Mouse (Mus musculus): ENCODE measurements around the gene Wdcp. TPM values are rescaled to one million over a fixed set of nuclear protein-coding genes. Genes with fewer than 3 reads are reported as not detected.
"Not testable (repeated sequence)": the region's sequence is repeated elsewhere in the genome, so short reads cannot be mapped to it uniquely, and the experiment has no call there.

Wdcp gene
- 16.4 and 17.5 TPM in 2 replicates for polyA plus RNA-seq (2014; fragmentation: Nextera tagmentation; extraction: Ambion mirVana)

DNA sequence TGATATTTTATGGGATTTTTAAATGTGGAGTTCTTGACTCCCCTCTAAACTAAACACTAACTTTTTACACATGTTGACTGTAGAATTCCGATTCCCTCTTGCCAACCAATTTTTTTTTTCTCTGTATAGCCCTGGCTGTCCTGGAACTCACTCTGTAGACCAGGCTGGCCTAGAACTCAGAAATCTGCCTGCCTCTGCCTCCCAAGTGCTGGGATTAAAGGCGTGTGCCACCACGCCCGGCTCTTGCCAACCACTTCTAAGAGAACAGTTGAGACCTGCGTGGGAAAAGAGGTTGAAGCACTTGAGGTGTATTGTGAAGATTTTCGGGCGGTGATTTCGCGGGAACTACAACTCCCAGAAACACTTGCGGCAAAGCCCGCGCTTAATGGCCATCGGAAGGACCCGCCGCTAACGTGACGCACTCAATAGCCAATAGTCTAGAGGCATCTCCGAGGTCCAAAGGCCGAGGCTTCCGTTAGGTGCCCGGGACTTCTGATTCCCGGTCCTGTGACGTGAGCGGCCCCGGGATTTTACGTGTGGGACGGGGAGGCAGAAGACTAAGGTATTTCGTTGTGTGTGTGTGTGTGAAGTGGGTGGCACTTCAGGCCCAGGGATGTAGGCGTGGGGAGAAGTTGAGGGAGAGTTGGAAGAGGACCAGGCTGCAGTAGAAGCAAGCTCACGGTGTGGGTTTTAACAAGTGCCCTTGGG, at the start of gene Wdcp:
Gene Wdcp (plus strand): TSS at position 414 of the 708 bp plus-strand sequence.
- Histone ChIP-seq H3K27me3 (ENCODE audit: insufficient read depth, low read length) (0 out of 2 replicates have a peak, but pooled peaks cover 5% of the 10 kb centered on the region), H3K4me1 (ENCODE audit: insufficient read depth) (0 out of 2 replicates have a peak, but pooled peaks cover 7% of the 10 kb centered on the region), H3K9ac (peak within 1 kb of the TSS; percentile 65), H3K4me2 (peak within 1 kb of the TSS; percentile 95), H3K9me3 (ENCODE audit: low read depth, low read length) (no peaks in the 10 kb centered on the region), H3K27ac (ENCODE audit: low read depth) (peak within 1 kb of the TSS; percentile 69), H3K4me3 (ENCODE audit: low read depth, low read length) (peak within 1 kb of the TSS; percentile 64), H3K36me3 (ENCODE audit: insufficient read depth) (no peaks in the 10 kb centered on the region)
- no peak for TF ChIP-seq CTCF (IDR thresholded peaks at IDR 0.05; ENCODE audit: low read depth)
- peak; percentile 91 for ATAC-seq (ENCODE audit: insufficient read depth)
- under 1% methylated on average over 30 of the region's 30 CpGs for WGBS
- peak; percentile 97 for DNase-seq

- Histone ChIP-seq H3K9me3 (ENCODE audit: low read depth, low read length) (no peaks in the 10 kb centered on the region), H3K4me3 (ENCODE audit: low read depth, low read length) (no peak overlapping the region), H3K4me2 (no peak overlapping the region), H3K9ac (no peak overlapping the region), H3K27me3 (ENCODE audit: insufficient read depth, low read length) (no peaks in the 10 kb centered on the region), H3K27ac (ENCODE audit: low read depth) (no peak overlapping the region), H3K4me1 (ENCODE audit: insufficient read depth) (no peaks in the 10 kb centered on the region), H3K36me3 (ENCODE audit: insufficient read depth) (no peaks in the 10 kb centered on the region)
- TF ChIP-seq CTCF (IDR thresholded peaks at IDR 0.05; ENCODE audit: low read depth): peak; percentile 45
- 90% methylated on average over 1 of the region's 1 CpGs for WGBS
- DNase-seq: peak; percentile 21
- ATAC-seq (ENCODE audit: insufficient read depth): no peak
These were observed 49.4 kb upstream of the Wdcp start for GRCm38 (mm10) chr12:4793718-4794117.

GRCm38 (mm10) chr12:4797471-4797870, 45.6 kb upstream of the Wdcp start:
- DNase-seq: not testable (repeated sequence)
- WGBS: 60% methylated on average over 6 of the region's 6 CpGs

DNA sequence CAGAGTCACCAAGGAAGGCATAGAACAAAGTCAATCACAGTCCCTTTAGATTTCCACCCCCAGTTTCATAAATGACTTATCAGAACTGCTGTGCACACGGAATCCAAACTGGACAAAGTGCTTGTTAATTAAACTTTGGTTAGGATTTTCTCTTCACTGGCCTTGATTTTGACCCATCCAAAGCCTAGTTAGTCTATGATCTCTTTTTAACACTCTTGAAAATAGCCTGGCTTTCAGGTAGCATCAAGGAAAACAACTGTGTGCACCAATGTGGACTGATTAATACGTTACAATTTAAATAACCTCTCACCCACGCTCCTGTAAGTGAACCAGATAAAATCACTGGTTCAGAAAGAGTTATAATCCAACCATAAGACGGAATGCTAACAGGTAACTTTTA, 32.1 kb upstream of the Wdcp start:
- H3K4me1 ChIP-seq (ENCODE audit: insufficient read depth): no peaks in the 10 kb centered on the region
- no peak for TF ChIP-seq CTCF (IDR thresholded peaks at IDR 0.05; ENCODE audit: low read depth)
- no peaks in the 10 kb centered on the region for H3K36me3 ChIP-seq (ENCODE audit: insufficient read depth)
- H3K9me3 ChIP-seq (ENCODE audit: low read depth, low read length): no peaks in the 10 kb centered on the region
- H3K9ac ChIP-seq: no peak overlapping the region
- no peak overlapping the region for H3K27ac ChIP-seq (ENCODE audit: low read depth)
- H3K4me2 ChIP-seq: no peak overlapping the region
- WGBS: 70% methylated on average over 4 of the region's 4 CpGs
- DNase-seq (no peak), ATAC-seq (ENCODE audit: insufficient read depth) (no peak)
- H3K27me3 ChIP-seq (ENCODE audit: insufficient read depth, low read length): no peaks in the 10 kb centered on the region
- no peak overlapping the region for H3K4me3 ChIP-seq (ENCODE audit: low read depth, low read length)

More at GRCm38 (mm10) chr12:4797471-4797870, 45.6 kb upstream of the Wdcp start:
- H3K4me3 ChIP-seq (ENCODE audit: low read depth, low read length); H3K9me3 ChIP-seq (ENCODE audit: low read depth, low read length); H3K4me1 ChIP-seq (ENCODE audit: insufficient read depth); H3K4me2 ChIP-seq; ATAC-seq (ENCODE audit: insufficient read depth); H3K9ac ChIP-seq; H3K27me3 ChIP-seq (ENCODE audit: insufficient read depth, low read length); H3K36me3 ChIP-seq (ENCODE audit: insufficient read depth); H3K27ac ChIP-seq (ENCODE audit: low read depth): not testable (repeated sequence)

DNA sequence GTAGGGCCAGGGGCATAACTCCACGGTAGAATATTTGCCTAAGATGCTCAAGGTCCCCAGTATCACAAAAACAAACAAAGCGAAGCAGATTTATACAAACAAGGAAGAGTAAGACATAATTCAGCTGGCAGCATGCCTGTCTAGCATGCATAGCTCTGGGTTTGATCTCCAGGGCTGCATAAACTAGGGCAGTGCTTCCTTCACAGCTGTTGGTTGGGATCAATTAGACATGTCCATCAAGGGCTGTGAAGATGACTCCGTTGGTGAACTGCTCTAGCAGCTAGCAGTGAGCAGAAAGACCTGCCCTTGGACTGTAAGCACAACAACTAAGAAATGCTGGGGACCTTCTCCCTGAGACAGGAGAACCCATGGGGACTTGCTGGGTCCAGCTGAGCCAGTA, 31.4 kb upstream of the Wdcp start:
- Histone ChIP-seq H3K9me3 (ENCODE audit: low read depth, low read length) (no peaks in the 10 kb centered on the region), H3K4me2 (no peak overlapping the region), H3K27ac (ENCODE audit: low read depth) (no peak overlapping the region), H3K4me3 (ENCODE audit: low read depth, low read length) (no peak overlapping the region), H3K4me1 (ENCODE audit: insufficient read depth) (no peaks in the 10 kb centered on the region), H3K9ac (no peak overlapping the region), H3K27me3 (ENCODE audit: insufficient read depth, low read length) (no peaks in the 10 kb centered on the region), H3K36me3 (ENCODE audit: insufficient read depth) (no peaks in the 10 kb centered on the region)
- WGBS: 17% methylated on average over 3 of the region's 3 CpGs
- ATAC-seq (ENCODE audit: insufficient read depth) (no peak), DNase-seq (peak; percentile 18)
- TF ChIP-seq CTCF (IDR thresholded peaks at IDR 0.05; ENCODE audit: low read depth): no peak

GRCm38 (mm10) chr12:4813636-4814035, 29.5 kb upstream of the Wdcp start:
- Histone ChIP-seq H3K9me3 (ENCODE audit: low read depth, low read length) (no peaks in the 10 kb centered on the region), H3K27me3 (ENCODE audit: insufficient read depth, low read length) (no peaks in the 10 kb centered on the region)
- peak; percentile 47 for DNase-seq

DNA sequence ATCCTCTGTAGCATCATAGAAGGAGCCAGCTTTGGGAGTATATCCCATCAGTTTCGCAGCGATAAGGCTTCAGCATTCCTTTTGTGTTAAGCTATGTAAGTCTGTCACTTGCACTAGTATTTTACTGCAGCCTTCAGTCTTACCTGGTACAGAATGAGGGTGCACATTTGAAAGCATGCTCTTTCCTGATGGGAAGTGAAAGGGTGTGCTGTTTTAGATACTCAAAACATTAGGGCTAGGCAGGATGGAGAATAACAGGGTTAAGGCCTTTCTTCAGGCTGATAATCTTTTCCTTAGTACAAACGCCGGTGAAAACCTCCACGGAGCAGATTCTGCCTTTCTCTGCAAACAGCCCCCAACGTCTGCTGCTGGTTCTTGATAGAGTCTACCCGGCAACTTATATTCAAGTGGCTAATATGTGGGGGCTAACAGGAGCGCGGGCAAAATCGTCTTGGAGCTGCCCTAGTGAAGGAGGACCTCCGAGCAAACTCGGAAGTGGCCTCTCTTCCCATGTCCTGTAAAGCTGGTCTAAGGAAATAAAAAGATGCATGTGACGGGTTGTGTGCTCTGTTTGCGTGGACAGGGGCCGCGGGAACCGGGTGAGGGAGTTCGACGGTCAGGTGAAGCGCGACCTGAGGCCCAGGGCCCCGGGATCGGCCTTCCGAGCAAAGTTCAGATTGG, 26.3 kb upstream of the Wdcp start:
- peak; percentile 11 for DNase-seq
- ATAC-seq (ENCODE audit: insufficient read depth): peak; percentile 81
- peak overlapping the region; percentile 82 for H3K27ac ChIP-seq (ENCODE audit: low read depth)
- H3K27me3 ChIP-seq (ENCODE audit: insufficient read depth, low read length): no peaks in the 10 kb centered on the region
- no peak for TF ChIP-seq CTCF (IDR thresholded peaks at IDR 0.05; ENCODE audit: low read depth)
- no peaks in the 10 kb centered on the region for H3K9me3 ChIP-seq (ENCODE audit: low read depth, low read length)
- no peaks in the 10 kb centered on the region for H3K4me1 ChIP-seq (ENCODE audit: insufficient read depth)
- 8% methylated on average over 24 of the region's 24 CpGs for WGBS
- H3K4me3 ChIP-seq (ENCODE audit: low read depth, low read length): peak overlapping the region; percentile 86
- H3K36me3 ChIP-seq (ENCODE audit: insufficient read depth): peaks cover 13% of the 10 kb centered on the region
- peak overlapping the region; percentile 78 for H3K4me2 ChIP-seq
- peak overlapping the region; percentile 72 for H3K9ac ChIP-seq

More at GRCm38 (mm10) chr12:4813636-4814035, 29.5 kb upstream of the Wdcp start:
- Histone ChIP-seq H3K9ac (no peak overlapping the region), H3K4me1 (ENCODE audit: insufficient read depth) (no peaks in the 10 kb centered on the region), H3K4me2 (no peak overlapping the region), H3K36me3 (ENCODE audit: insufficient read depth) (no peaks in the 10 kb centered on the region), H3K27ac (ENCODE audit: low read depth) (no peak overlapping the region), H3K4me3 (ENCODE audit: low read depth, low read length) (no peak overlapping the region)
- no peak for TF ChIP-seq CTCF (IDR thresholded peaks at IDR 0.05; ENCODE audit: low read depth)
- WGBS: 68% methylated on average over 4 of the region's 4 CpGs
- ATAC-seq (ENCODE audit: insufficient read depth): no peak

Measured in lung, embryonic 14.5 days (tissue).